8 mouse cellular contexts compared by ENCODE assay signal in the genomic region with DNA sequence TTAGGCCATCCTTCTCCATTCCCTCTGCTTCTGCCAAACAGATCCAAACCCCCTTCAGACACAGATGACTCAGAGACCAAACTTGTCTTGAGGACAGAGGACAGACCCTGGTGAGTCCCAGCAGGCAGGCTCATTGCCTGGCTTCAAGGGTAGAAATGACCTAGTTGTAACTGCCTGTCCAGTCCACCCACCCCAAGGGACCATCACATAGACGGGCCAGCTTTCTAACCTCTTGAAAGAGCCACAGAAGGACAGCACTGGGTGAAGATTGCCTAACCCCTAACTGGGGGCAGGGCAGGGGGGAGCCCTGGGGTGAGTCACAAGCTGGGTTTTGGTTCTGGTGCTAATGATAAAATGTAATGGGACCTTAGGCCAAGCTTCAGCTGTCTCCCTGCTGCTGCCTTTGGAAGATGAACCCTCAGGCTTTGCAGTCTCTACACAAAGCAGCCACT. TPM values are rescaled to one million over a fixed set of nuclear protein-coding genes. Genes with fewer than 3 reads are reported as not detected.
DNase-seq lines count a peak whose midpoint lies in the region; ATAC-seq lines count a peak whose summit lies in the region.

No protein-coding gene starts in this region.

- H3K9me3 ChIP-seq in kidney, embryonic 14.5 days (ENCODE audit: control insufficient read depth, low read length): no peaks in the 10 kb centered on the region
- no peaks in the 10 kb centered on the region for H3K9me3 ChIP-seq in neural tube, embryonic 15.5 days (replicated peaks)
- no peaks in the 10 kb centered on the region for H3K9me3 ChIP-seq in liver, embryonic 12.5 days (replicated peaks)

- no peak overlapping the region for H3K27ac ChIP-seq in kidney, embryonic 14.5 days (ENCODE audit: low read depth, low read length)
- peak overlapping the region; percentile 90 for H3K27ac ChIP-seq in brown adipose tissue, adult 24 weeks (replicated peaks; ENCODE audit: low read depth, low read length)
- peak overlapping the region; percentile 49 for H3K27ac ChIP-seq in neural tube, embryonic 15.5 days (replicated peaks)
- no peak overlapping the region for H3K27ac ChIP-seq in liver, embryonic 12.5 days

- no peaks in the 10 kb centered on the region for H3K27me3 ChIP-seq in kidney, embryonic 14.5 days (ENCODE audit: control insufficient read depth, insufficient read depth, low read length)
- no peaks in the 10 kb centered on the region for H3K27me3 ChIP-seq in neural tube, embryonic 15.5 days (replicated peaks)
- no peaks in the 10 kb centered on the region for H3K27me3 ChIP-seq in liver, embryonic 12.5 days (replicated peaks)

- peak; percentile 29 for DNase-seq in kidney, adult 11 months
- DNase-seq in heart, postnatal 14 days: peak; percentile 53 to 56
- no peak for DNase-seq in embryo, embryonic 10 days (ENCODE audit: low spot score)

- ATAC-seq in kidney, embryonic 14.5 days (ENCODE audit: low FRiP score, low TSS enrichment): no peak
- ATAC-seq in neural tube, embryonic 15.5 days (ENCODE audit: low FRiP score): no peak
- ATAC-seq in frontal cortex, adult (ENCODE audit: low TSS enrichment): no peak
- ATAC-seq in liver, embryonic 12.5 days: no peak

- intact Hi-C loops in heart, postnatal 14 days (cut with DNase I): no loop called here

- no peak overlapping the region for H3K9ac ChIP-seq in kidney, embryonic 14.5 days (ENCODE audit: low read depth, low read length)
- H3K9ac ChIP-seq in neural tube, embryonic 15.5 days (replicated peaks): no peak overlapping the region
- no peak overlapping the region for H3K9ac ChIP-seq in liver, embryonic 12.5 days

- H3K4me2 ChIP-seq in kidney, embryonic 14.5 days (replicated peaks; ENCODE audit: low read depth, low read length): no peak overlapping the region
- H3K4me2 ChIP-seq in neural tube, embryonic 15.5 days: no peak overlapping the region
- no peak overlapping the region for H3K4me2 ChIP-seq in liver, embryonic 12.5 days

- H3K36me3 ChIP-seq in kidney, embryonic 14.5 days (ENCODE audit: control insufficient read depth, insufficient read depth, low read length): no peaks in the 10 kb centered on the region
- H3K36me3 ChIP-seq in neural tube, embryonic 15.5 days: no peaks in the 10 kb centered on the region
- H3K36me3 ChIP-seq in liver, embryonic 12.5 days: no peaks in the 10 kb centered on the region

- 60% methylated on average over 1 of the region's 1 CpGs for WGBS in kidney, embryonic 14.5 days
- WGBS in neural tube, embryonic 15.5 days: 55% methylated on average over 1 of the region's 1 CpGs
- WGBS in liver, embryonic 12.5 days (ENCODE audit: insufficient replicate concordance): 44% methylated on average over 1 of the region's 1 CpGs

- H3K4me1 ChIP-seq in kidney, embryonic 14.5 days (ENCODE audit: control insufficient read depth, insufficient read depth, low read length): no peaks in the 10 kb centered on the region
- H3K4me1 ChIP-seq in brown adipose tissue, adult 24 weeks (ENCODE audit: control insufficient read depth, insufficient read depth, insufficient read length, low read length): peaks cover 10% of the 10 kb centered on the region
- H3K4me1 ChIP-seq in neural tube, embryonic 15.5 days: peaks cover 15% of the 10 kb centered on the region
- no peaks in the 10 kb centered on the region for H3K4me1 ChIP-seq in liver, embryonic 12.5 days

- no peak overlapping the region for H3K4me3 ChIP-seq in kidney, embryonic 14.5 days (ENCODE audit: low read length)
- no peak overlapping the region for H3K4me3 ChIP-seq in brown adipose tissue, adult 24 weeks (ENCODE audit: insufficient read depth, low read depth, low read length)
- no peak overlapping the region for H3K4me3 ChIP-seq in neural tube, embryonic 15.5 days (replicated peaks)
- H3K4me3 ChIP-seq in liver, embryonic 12.5 days: no peak overlapping the region

RNA-seq across cellular contexts. Expression of gene Dpt, which starts 2.1 kb away (rescaled TPM):
- polyA plus RNA-seq in kidney, embryonic 14.5 days (2014; fragmentation: Nextera tagmentation; extraction: Ambion mirVana): 0.29 TPM in 1 of 2 replicates, not detected in the other
- polyA plus RNA-seq in brown adipose tissue, adult 24 weeks (2012; ENCODE audit: insufficient read depth, insufficient read length, missing spikeins): 153 and 231 TPM in 2 replicates
- 100 to 1,000 TPM; 149 to 156 TPM for total RNA-seq in heart, postnatal 14 days (2021)
- polyA plus RNA-seq in neural tube, embryonic 15.5 days (2015; fragmentation: Nextera tagmentation; extraction: Ambion mirVana): 6.2 and 7.2 TPM in 2 replicates
- polyA plus RNA-seq in liver, embryonic 12.5 days (2016; fragmentation: Nextera tagmentation; extraction: Ambion mirVana): not detected in 2 replicates

Comparison
In these comparisons a context has a peak if more than half of its experiments do, and no peak if none do; other contexts are left out.
1. H3K27ac ChIP-seq: peak in brown adipose tissue, adult 24 weeks (single experiment) and neural tube, embryonic 15.5 days (single experiment); none in kidney, embryonic 14.5 days (single experiment) and liver, embryonic 12.5 days (single experiment).
2. RNA of gene Dpt, which starts 2.1 kb away (polyA plus RNA-seq): 153 to 231 TPM in brown adipose tissue, adult 24 weeks; 6.2 to 7.2 TPM in neural tube, embryonic 15.5 days, 0.29 TPM in kidney, embryonic 14.5 days and not detected in liver, embryonic 12.5 days; every median in the first group is over 10 times any median in the second.